8 mouse cellular contexts compared by ENCODE assay signal in genomic region chr9:42471921-42472747, GRCm38 (mm10). TPM values are rescaled to one million over a fixed set of nuclear protein-coding genes. Genes with fewer than 3 reads are reported as not detected.
DNase-seq lines count a peak whose midpoint lies in the region; ATAC-seq and TF ChIP-seq lines count a peak whose summit lies in the region.

No protein-coding gene starts in this region.

- no peak for TF ChIP-seq CTCF in intestine, postnatal 0 days (IDR thresholded peaks at IDR 0.05; ENCODE audit: low read depth)

- H3K27me3 ChIP-seq in embryonic facial prominence, embryonic 10.5 days (replicated peaks; ENCODE audit: low read depth, poor library complexity, severe bottlenecking), result no peaks in the 10 kb centered on the region
- no peaks in the 10 kb centered on the region for H3K27me3 ChIP-seq in intestine, postnatal 0 days (replicated peaks; ENCODE audit: control insufficient read depth, insufficient read depth, low read length)
- no peaks in the 10 kb centered on the region for H3K27me3 ChIP-seq in midbrain, embryonic 10.5 days (ENCODE audit: low read depth, poor library complexity, severe bottlenecking)

- ATAC-seq in granulocyte monocyte progenitor cell, adult 5-6 weeks (replicated peaks; ENCODE audit: poor library complexity, severe bottlenecking), result peak; percentile 76
- ATAC-seq in intestine, postnatal 0 days, result peak; percentile 80

- peak; percentile 96 for DNase-seq in adrenal gland, postnatal 14 days
- DNase-seq in embryonic facial prominence, embryonic 10.5 days (ENCODE audit: low spot score), result peak; percentile 95
- DNase-seq in left cerebral cortex, postnatal 36 days (ENCODE audit: low spot score in 2 of 2), result peak; percentile 90 to 92
- DNase-seq in midbrain, embryonic 10.5 days (ENCODE audit: low spot score), result peak; percentile 96
- peak; percentile 91 to 94 for DNase-seq in right cerebral cortex, postnatal 36 days (ENCODE audit: low spot score in 2 of 2)
- DNase-seq in urinary bladder, postnatal 4 days (ENCODE audit: low spot score in 2 of 2), result peak; percentile 84 to 90

- intact Hi-C loops in left cerebral cortex, postnatal 36 days (cut with DNase I), result no loop called here

- 6% methylated on average over 49 of the region's 49 CpGs for WGBS in embryonic facial prominence, embryonic 10.5 days
- WGBS in intestine, postnatal 0 days, result 5% methylated on average over 49 of the region's 49 CpGs
- WGBS in midbrain, embryonic 10.5 days, result 6% methylated on average over 49 of the region's 49 CpGs

- H3K9me3 ChIP-seq in embryonic facial prominence, embryonic 10.5 days, result no peaks in the 10 kb centered on the region
- no peaks in the 10 kb centered on the region for H3K9me3 ChIP-seq in intestine, postnatal 0 days (ENCODE audit: control insufficient read depth)
- no peaks in the 10 kb centered on the region for H3K9me3 ChIP-seq in midbrain, embryonic 10.5 days (replicated peaks)

- H3K9ac ChIP-seq in intestine, postnatal 0 days (ENCODE audit: low read depth, low read length), result peak overlapping the region; percentile 63

- H3K4me2 ChIP-seq in intestine, postnatal 0 days (replicated peaks; ENCODE audit: low read depth), result peak overlapping the region; percentile 91

- H3K4me1 ChIP-seq in embryonic facial prominence, embryonic 10.5 days, result peaks cover 16% of the 10 kb centered on the region
- H3K4me1 ChIP-seq in intestine, postnatal 0 days (replicated peaks; ENCODE audit: control insufficient read depth, insufficient read depth, low read length), result peaks cover 14% of the 10 kb centered on the region
- peaks cover 18% of the 10 kb centered on the region for H3K4me1 ChIP-seq in midbrain, embryonic 10.5 days

- H3K27ac ChIP-seq in embryonic facial prominence, embryonic 10.5 days (replicated peaks), result peak overlapping the region; percentile 90
- peak overlapping the region; percentile 78 for H3K27ac ChIP-seq in intestine, postnatal 0 days (ENCODE audit: low read depth, low read length)
- peak overlapping the region; percentile 90 for H3K27ac ChIP-seq in midbrain, embryonic 10.5 days (replicated peaks)

- H3K36me3 ChIP-seq in embryonic facial prominence, embryonic 10.5 days (replicated peaks), result peaks cover 11% of the 10 kb centered on the region
- no peaks in the 10 kb centered on the region for H3K36me3 ChIP-seq in intestine, postnatal 0 days (ENCODE audit: control insufficient read depth, insufficient read depth)
- peaks cover under 1% of the 10 kb centered on the region; the same call in 1 of the 2 replicates for H3K36me3 ChIP-seq in midbrain, embryonic 10.5 days

- H3K4me3 ChIP-seq in embryonic facial prominence, embryonic 10.5 days, result peak overlapping the region; percentile 90
- H3K4me3 ChIP-seq in intestine, postnatal 0 days (ENCODE audit: low read depth, low read length), result peak overlapping the region; percentile 82
- H3K4me3 ChIP-seq in midbrain, embryonic 10.5 days, result peak overlapping the region; percentile 95

RNA-seq across cellular contexts. Expression of gene Tbcel, which starts 35.5 kb away (rescaled TPM):
- total RNA-seq in adrenal gland, postnatal 14 days (2021), result 43.2 and 51.3 TPM in 2 replicates
- 3.0 and 3.5 TPM in 2 replicates for polyA plus RNA-seq in embryonic facial prominence, embryonic 10.5 days (2016; fragmentation: Nextera tagmentation; extraction: Ambion mirVana)
- total RNA-seq in granulocyte monocyte progenitor cell, adult 5-6 weeks (2014; fragmentation: Nextera tagmentation), result 10.0 and 14.3 TPM in 2 replicates
- total RNA-seq in granulocyte monocyte progenitor cell, adult 5-6 weeks (2017), result 9.7 and 11.3 TPM in 2 replicates
- 12.2 and 16.0 TPM in 2 replicates for polyA plus RNA-seq in intestine, postnatal 0 days (2015; fragmentation: Nextera tagmentation; extraction: Ambion mirVana)
- 10 to 100 TPM; 50.5 to 55.9 TPM for total RNA-seq in left cerebral cortex, postnatal 36 days (2021)
- 3.4 and 3.7 TPM in 2 replicates for polyA plus RNA-seq in midbrain, embryonic 10.5 days (2016; fragmentation: Nextera tagmentation; extraction: Ambion mirVana)

Comparison
In these comparisons a context has a peak if more than half of its experiments do, and no peak if none do; other contexts are left out.
1. Peak in every context shown above with its lines: DNase-seq, ATAC-seq, H3K4me3 ChIP-seq and H3K27ac ChIP-seq.